Mouse (Mus musculus): ENCODE results near the gene Artn. TPM values are rescaled to one million over a fixed set of nuclear protein-coding genes. Genes with fewer than 3 reads are reported as not detected.

The Artn gene
- polyA plus RNA-seq, 1 experiment from 2014 or later, result 0.53 TPM

GRCm38 (mm10) chr4:117890031-117890430 is 39.5 kb downstream of the Artn start:
- Histone ChIP-seq H3K9me3 (ENCODE audit: control insufficient read depth, low read length) (no peaks in the 10 kb centered on the region), H3K27me3 (ENCODE audit: control insufficient read depth, insufficient read depth, low read length) (no peaks in the 10 kb centered on the region), H3K27ac (ENCODE audit: low read depth, low read length) (no peak overlapping the region), H3K36me3 (ENCODE audit: control insufficient read depth, insufficient read depth, low read length) (peaks cover 3% of the 10 kb centered on the region; the same call in 1 of the 2 replicates), H3K4me2 (no peak overlapping the region), H3K9ac (ENCODE audit: low read length) (no peak overlapping the region), H3K4me3 (ENCODE audit: low read depth, low read length) (no peak overlapping the region), H3K4me1 (ENCODE audit: control insufficient read depth, insufficient read depth, low read length) (peaks cover 20% of the 10 kb centered on the region)
- ATAC-seq (ENCODE audit: low FRiP score) (no peak), DNase-seq (ENCODE audit: low spot score, missing footprints) (no peak)
- 93% methylated on average over 14 of the region's 14 CpGs for WGBS

DNA sequence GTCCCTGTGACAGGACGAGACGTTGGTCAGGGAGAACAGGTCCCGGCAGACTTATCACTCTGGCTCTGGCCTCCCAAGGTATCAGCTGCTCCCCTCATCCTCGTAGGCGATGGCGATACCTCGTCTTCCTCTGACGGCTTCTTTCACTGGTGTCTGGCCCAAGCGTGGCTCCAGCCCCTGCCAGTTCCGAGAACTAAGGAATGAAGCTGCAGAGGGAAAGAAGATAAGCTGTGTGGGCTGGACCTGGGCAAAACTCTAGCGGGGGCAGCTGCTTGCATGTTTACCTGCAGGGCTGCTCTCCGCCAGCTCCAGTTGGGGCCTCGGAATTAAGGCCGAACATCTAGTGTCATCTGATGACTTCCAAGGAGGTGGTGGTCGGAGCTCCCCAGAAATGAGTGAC is 40.1 kb downstream of the Artn start:
- DNase-seq (ENCODE audit: low spot score, missing footprints) (no peak), ATAC-seq (ENCODE audit: low FRiP score) (no peak)
- no peaks in the 10 kb centered on the region for H3K9me3 ChIP-seq (ENCODE audit: control insufficient read depth, low read length)
- H3K9ac ChIP-seq (ENCODE audit: low read length), result no peak overlapping the region
- no peak overlapping the region for H3K27ac ChIP-seq (ENCODE audit: low read depth, low read length)
- WGBS, result 94% methylated on average over 15 of the region's 15 CpGs
- no peaks in the 10 kb centered on the region for H3K27me3 ChIP-seq (ENCODE audit: control insufficient read depth, insufficient read depth, low read length)
- H3K4me1 ChIP-seq (ENCODE audit: control insufficient read depth, insufficient read depth, low read length), result peaks cover 20% of the 10 kb centered on the region
- no peak overlapping the region for H3K4me2 ChIP-seq
- H3K36me3 ChIP-seq (ENCODE audit: control insufficient read depth, insufficient read depth, low read length), result peaks cover 2% of the 10 kb centered on the region; the same call in 1 of the 2 replicates
- no peak overlapping the region for H3K4me3 ChIP-seq (ENCODE audit: low read depth, low read length)

DNA sequence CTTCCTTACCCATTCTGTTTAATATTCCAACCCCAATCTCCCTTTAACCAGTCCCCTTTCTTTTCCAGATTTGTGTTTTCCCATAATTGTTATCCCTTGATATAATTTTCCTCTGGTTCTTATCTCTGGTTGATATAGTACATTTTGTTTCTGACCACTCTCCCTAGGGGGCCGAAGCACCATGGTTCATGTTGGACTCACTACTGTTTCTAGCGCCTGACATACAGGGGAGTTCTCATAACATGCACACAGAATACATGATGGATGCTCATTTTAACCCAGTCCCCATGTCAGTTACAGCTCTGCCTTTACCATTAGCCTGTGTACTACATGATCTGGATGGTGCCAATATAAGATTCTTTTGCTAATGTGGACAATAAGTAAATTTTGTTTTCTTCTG is 41.6 kb downstream of the Artn start:
- peaks cover 2% of the 10 kb centered on the region; the same call in 1 of the 2 replicates for H3K36me3 ChIP-seq (ENCODE audit: control insufficient read depth, insufficient read depth, low read length)
- no peaks in the 10 kb centered on the region for H3K9me3 ChIP-seq (ENCODE audit: control insufficient read depth, low read length)
- peaks cover 27% of the 10 kb centered on the region for H3K4me1 ChIP-seq (ENCODE audit: control insufficient read depth, insufficient read depth, low read length)
- H3K9ac ChIP-seq (ENCODE audit: low read length), result no peak overlapping the region
- DNase-seq (ENCODE audit: low spot score, missing footprints) (no peak), ATAC-seq (ENCODE audit: low FRiP score) (no peak)
- no peak overlapping the region for H3K27ac ChIP-seq (ENCODE audit: low read depth, low read length)
- 75% methylated on average over 2 of the region's 2 CpGs for WGBS
- no peak overlapping the region for H3K4me2 ChIP-seq
- no peaks in the 10 kb centered on the region for H3K27me3 ChIP-seq (ENCODE audit: control insufficient read depth, insufficient read depth, low read length)
- peak overlapping the region; percentile 87; the same call in 1 of the 2 replicates for H3K4me3 ChIP-seq (ENCODE audit: low read depth, low read length)

DNA sequence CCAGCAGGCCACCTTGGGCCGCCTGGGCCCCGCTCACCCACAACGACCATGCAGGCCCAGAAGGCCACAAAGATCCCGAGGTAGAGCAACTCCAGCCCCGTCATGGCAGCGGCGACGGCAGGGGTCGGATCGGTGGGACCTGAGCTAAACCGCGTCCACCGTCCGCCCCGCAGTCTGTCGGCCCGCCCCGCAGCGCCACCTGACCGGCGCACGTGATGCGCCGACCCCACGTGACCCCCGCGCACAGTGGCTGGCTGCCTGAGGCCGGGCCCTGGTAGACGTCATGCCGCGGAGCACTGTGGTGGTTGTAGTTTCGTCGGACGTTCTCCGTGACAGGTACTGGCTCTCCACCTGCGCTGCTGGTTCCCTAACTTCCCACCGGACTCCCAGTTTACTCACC is 42.4 kb downstream of the Artn start, which contains the start of gene Atp6v0b:
Gene Atp6v0b, minus strand, starts transcription at position 201 of the 400 bp plus-strand sequence.
- under 1% methylated on average over 35 of the region's 37 CpGs for WGBS
- H3K36me3 ChIP-seq (ENCODE audit: control insufficient read depth, insufficient read depth, low read length), result peaks cover 2% of the 10 kb centered on the region; the same call in 1 of the 2 replicates
- H3K9me3 ChIP-seq (ENCODE audit: control insufficient read depth, low read length), result no peaks in the 10 kb centered on the region
- H3K4me3 ChIP-seq (ENCODE audit: low read depth, low read length), result peak within 1 kb of the TSS; percentile 87
- ATAC-seq (ENCODE audit: low FRiP score) (peak; percentile 85), DNase-seq (ENCODE audit: low spot score, missing footprints) (peak; percentile 98)
- H3K27ac ChIP-seq (ENCODE audit: low read depth, low read length), result no peak within 1 kb of the TSS
- H3K4me2 ChIP-seq, result peak within 1 kb of the TSS; percentile 91
- peak within 1 kb of the TSS; percentile 86 for H3K9ac ChIP-seq (ENCODE audit: low read length)
- H3K27me3 ChIP-seq (ENCODE audit: control insufficient read depth, insufficient read depth, low read length), result no peaks in the 10 kb centered on the region
- peaks cover 32% of the 10 kb centered on the region for H3K4me1 ChIP-seq (ENCODE audit: control insufficient read depth, insufficient read depth, low read length)

- Histone ChIP-seq H3K27ac (ENCODE audit: low read depth, low read length) (no peak overlapping the region), H3K4me1 (ENCODE audit: control insufficient read depth, insufficient read depth, low read length) (peaks cover 31% of the 10 kb centered on the region), H3K36me3 (ENCODE audit: control insufficient read depth, insufficient read depth, low read length) (peaks cover 2% of the 10 kb centered on the region; the same call in 1 of the 2 replicates), H3K27me3 (ENCODE audit: control insufficient read depth, insufficient read depth, low read length) (no peaks in the 10 kb centered on the region), H3K4me2 (peak overlapping the region; percentile 91), H3K9me3 (ENCODE audit: control insufficient read depth, low read length) (no peaks in the 10 kb centered on the region), H3K4me3 (ENCODE audit: low read depth, low read length) (peak overlapping the region; percentile 87), H3K9ac (ENCODE audit: low read length) (peak overlapping the region; percentile 86)
- ATAC-seq (ENCODE audit: low FRiP score) (peak; percentile 1; the same call in 1 of the 2 replicates), DNase-seq (ENCODE audit: low spot score, missing footprints) (no peak)
- 2% methylated on average over 24 of the region's 24 CpGs for WGBS
These were observed 42.9 kb downstream of the Artn start for GRCm38 (mm10) chr4:117886644-117887043.

DNA sequence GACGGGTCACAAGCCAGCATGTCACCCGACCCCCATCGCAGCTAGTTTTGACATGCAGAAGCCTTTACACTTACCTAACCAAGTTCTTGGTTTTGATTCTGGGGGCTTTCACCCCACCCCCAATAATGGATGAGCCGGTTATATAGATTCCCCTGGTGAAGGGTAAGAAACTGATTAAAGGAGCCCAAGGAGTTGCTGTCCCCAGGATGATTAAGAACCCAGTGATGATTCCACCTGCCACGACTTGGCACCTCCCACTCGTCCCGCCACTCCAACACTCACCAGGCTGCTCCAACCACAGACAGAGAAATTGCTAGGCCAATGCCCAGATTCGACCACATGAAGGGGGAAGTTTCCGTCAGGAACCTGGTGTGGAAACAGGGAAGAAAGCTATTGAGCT is 43.6 kb downstream of the Artn start:
- ATAC-seq (ENCODE audit: low FRiP score), result no peak
- H3K9me3 ChIP-seq (ENCODE audit: control insufficient read depth, low read length), result no peaks in the 10 kb centered on the region
- H3K36me3 ChIP-seq (ENCODE audit: control insufficient read depth, insufficient read depth, low read length), result peaks cover 2% of the 10 kb centered on the region; the same call in 1 of the 2 replicates
- no peak overlapping the region for H3K27ac ChIP-seq (ENCODE audit: low read depth, low read length)
- peak overlapping the region; percentile 91 for H3K4me2 ChIP-seq
- no peak for DNase-seq (ENCODE audit: low spot score, missing footprints)
- H3K9ac ChIP-seq (ENCODE audit: low read length), result no peak overlapping the region
- no peaks in the 10 kb centered on the region for H3K27me3 ChIP-seq (ENCODE audit: control insufficient read depth, insufficient read depth, low read length)
- WGBS, result 89% methylated on average over 9 of the region's 9 CpGs
- H3K4me3 ChIP-seq (ENCODE audit: low read depth, low read length), result no peak overlapping the region; the same call in 1 of the 2 replicates
- H3K4me1 ChIP-seq (ENCODE audit: control insufficient read depth, insufficient read depth, low read length), result peaks cover 28% of the 10 kb centered on the region

DNA sequence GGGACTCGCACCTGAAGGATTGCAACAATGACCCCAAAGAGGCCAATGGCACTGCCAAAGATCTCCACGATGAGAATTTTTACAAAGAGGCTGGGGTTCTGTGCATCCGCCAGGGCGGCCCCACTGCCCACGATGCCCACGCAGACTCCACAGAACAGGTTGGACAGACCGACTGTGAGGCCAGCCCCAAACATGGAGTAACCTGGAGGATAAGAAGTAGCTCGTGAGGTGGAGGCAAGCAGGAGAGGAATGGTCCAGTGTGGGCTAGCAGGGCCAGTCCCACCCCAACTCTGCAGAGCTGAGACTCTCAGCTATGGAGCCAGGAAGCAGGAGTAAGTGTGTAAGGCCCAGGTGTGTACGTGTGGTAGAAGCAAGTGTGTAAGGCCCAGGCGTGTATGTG is 44.5 kb downstream of the Artn start:
- DNase-seq (ENCODE audit: low spot score, missing footprints) (no peak), ATAC-seq (ENCODE audit: low FRiP score) (no peak)
- 94% methylated on average over 10 of the region's 10 CpGs for WGBS
- Histone ChIP-seq H3K36me3 (ENCODE audit: control insufficient read depth, insufficient read depth, low read length) (peaks cover 2% of the 10 kb centered on the region; the same call in 1 of the 2 replicates), H3K9ac (ENCODE audit: low read length) (no peak overlapping the region), H3K4me2 (no peak overlapping the region), H3K4me3 (ENCODE audit: low read depth, low read length) (no peak overlapping the region), H3K27me3 (ENCODE audit: control insufficient read depth, insufficient read depth, low read length) (no peaks in the 10 kb centered on the region), H3K4me1 (ENCODE audit: control insufficient read depth, insufficient read depth, low read length) (peaks cover 25% of the 10 kb centered on the region), H3K9me3 (ENCODE audit: control insufficient read depth, low read length) (no peaks in the 10 kb centered on the region), H3K27ac (ENCODE audit: low read depth, low read length) (no peak overlapping the region)

GRCm38 (mm10) chr4:117884146-117884545 is 45.4 kb downstream of the Artn start:
- Histone ChIP-seq H3K36me3 (ENCODE audit: control insufficient read depth, insufficient read depth, low read length) (no peaks in the 10 kb centered on the region; the same call in 1 of the 2 replicates), H3K4me2 (peak overlapping the region; percentile 71; the same call in 1 of the 2 replicates), H3K4me1 (ENCODE audit: control insufficient read depth, insufficient read depth, low read length) (peaks cover 25% of the 10 kb centered on the region), H3K27ac (ENCODE audit: low read depth, low read length) (no peak overlapping the region), H3K9me3 (ENCODE audit: control insufficient read depth, low read length) (no peaks in the 10 kb centered on the region), H3K9ac (ENCODE audit: low read length) (peak overlapping the region; percentile 94; the same call in 1 of the 2 replicates), H3K4me3 (ENCODE audit: low read depth, low read length) (no peak overlapping the region; the same call in 1 of the 2 replicates), H3K27me3 (ENCODE audit: control insufficient read depth, insufficient read depth, low read length) (no peaks in the 10 kb centered on the region)
- 100% methylated on average over 1 of the region's 1 CpGs for WGBS
- no peak for DNase-seq (ENCODE audit: low spot score, missing footprints)
- no peak for ATAC-seq (ENCODE audit: low FRiP score)

- H3K27me3 ChIP-seq (ENCODE audit: control insufficient read depth, insufficient read depth, low read length), result no peaks in the 10 kb centered on the region
- H3K4me2 ChIP-seq, result peak within 1 kb of the TSS; percentile 71
- under 1% methylated on average over 81 of the region's 103 CpGs for WGBS
- H3K4me3 ChIP-seq (ENCODE audit: low read depth, low read length), result peak within 1 kb of the TSS; percentile 86
- H3K9me3 ChIP-seq (ENCODE audit: control insufficient read depth, low read length), result no peaks in the 10 kb centered on the region
- DNase-seq (ENCODE audit: low spot score, missing footprints), result peak; percentile 96
- H3K27ac ChIP-seq (ENCODE audit: low read depth, low read length), result peak within 1 kb of the TSS; percentile 51; the same call in 1 of the 2 replicates
- peaks cover 25% of the 10 kb centered on the region for H3K4me1 ChIP-seq (ENCODE audit: control insufficient read depth, insufficient read depth, low read length)
- peak within 1 kb of the TSS; percentile 94 for H3K9ac ChIP-seq (ENCODE audit: low read length)
- H3K36me3 ChIP-seq (ENCODE audit: control insufficient read depth, insufficient read depth, low read length), result peaks cover under 1% of the 10 kb centered on the region; the same call in 1 of the 2 replicates
- peak; percentile 68 for ATAC-seq (ENCODE audit: low FRiP score)
These were observed 46.6 kb downstream of the Artn start, which contains the start of gene B4galt2 for GRCm38 (mm10) chr4:117882701-117883691. Gene B4galt2 (minus strand): TSS chr4:117883487.
